Mouse (Mus musculus): ENCODE results near the gene Uqcc2.

Uqcc2 gene

DNA sequence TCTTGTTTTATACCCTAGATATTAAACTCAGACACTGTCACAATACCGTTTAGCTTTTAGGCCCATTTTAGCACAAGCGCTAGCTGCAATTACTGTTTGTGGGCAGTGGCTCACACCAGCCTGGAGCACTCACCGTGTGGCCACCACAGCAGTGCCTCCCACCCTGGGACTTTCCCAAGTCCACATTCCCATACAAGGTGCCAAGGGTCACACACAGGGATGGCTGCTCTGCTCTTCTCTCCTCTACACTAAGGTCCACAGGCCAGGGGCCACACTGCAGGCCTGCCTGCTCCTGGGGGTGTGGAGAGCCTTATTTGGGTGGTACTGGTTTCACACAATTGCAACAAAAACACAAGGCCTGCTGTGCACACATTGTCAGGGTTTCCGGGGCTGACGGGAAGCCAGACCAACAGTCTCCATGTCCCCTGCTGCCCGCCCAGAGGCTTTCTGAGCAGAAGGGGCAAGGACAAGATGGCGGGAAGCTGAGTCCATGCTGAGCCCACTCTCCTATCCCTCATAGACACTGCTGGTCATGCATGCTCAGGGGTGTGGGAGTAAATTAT is 9.8 kb downstream of the Uqcc2 start:
- DNase-seq (ENCODE audit: low spot score in 2 of 2), result no peak

DNA sequence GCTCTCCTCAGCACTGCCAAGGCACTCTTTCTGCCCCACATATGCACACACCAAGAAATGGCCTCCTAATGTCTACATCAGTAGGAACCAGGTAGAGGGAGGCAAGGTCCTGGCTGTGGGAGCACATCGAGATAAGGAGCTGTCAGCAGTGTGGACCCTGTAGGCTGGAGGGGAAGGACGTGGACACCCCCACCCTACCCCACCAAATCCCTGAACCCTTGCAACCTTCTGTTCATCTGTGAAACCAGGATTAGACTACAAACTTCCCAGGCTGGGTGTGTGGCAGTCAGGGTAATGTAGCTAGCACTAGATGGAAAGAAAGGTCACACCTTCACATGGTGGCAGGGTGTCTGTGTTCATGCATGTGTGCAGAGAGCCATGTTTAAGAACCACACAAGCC is 10.6 kb downstream of the Uqcc2 start:
- no peak for DNase-seq (ENCODE audit: low spot score in 2 of 2)

DNA sequence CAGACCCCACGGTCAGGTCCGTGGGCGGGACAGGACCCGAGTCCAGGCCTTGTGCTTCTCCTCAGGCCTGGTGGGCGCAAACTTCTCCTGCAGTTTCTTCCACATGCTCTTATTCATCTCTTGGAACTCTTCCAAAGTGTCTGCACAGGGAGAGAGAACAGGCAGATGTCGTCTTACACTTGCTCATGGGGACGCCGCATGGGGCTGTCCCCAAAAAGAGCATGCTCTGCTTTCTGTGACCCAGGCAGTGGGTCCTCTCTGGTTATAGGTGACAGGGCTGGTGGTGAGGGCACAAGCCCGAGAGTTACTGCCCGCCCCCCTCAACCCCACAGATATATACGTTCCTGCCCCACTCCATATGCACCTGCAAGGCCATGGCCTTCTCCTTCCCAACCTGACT is 11.0 kb downstream of the Uqcc2 start:
- no peak for DNase-seq (ENCODE audit: low spot score in 2 of 2)

GRCm38 (mm10) chr17:27121781-27122180 is 11.9 kb downstream of the Uqcc2 start:
- no peak for DNase-seq (ENCODE audit: low spot score in 2 of 2)

- DNase-seq (ENCODE audit: low spot score in 2 of 2), result no peak
Measured at GRCm38 (mm10) chr17:27121266-27121665, 12.4 kb downstream of the Uqcc2 start.

DNA sequence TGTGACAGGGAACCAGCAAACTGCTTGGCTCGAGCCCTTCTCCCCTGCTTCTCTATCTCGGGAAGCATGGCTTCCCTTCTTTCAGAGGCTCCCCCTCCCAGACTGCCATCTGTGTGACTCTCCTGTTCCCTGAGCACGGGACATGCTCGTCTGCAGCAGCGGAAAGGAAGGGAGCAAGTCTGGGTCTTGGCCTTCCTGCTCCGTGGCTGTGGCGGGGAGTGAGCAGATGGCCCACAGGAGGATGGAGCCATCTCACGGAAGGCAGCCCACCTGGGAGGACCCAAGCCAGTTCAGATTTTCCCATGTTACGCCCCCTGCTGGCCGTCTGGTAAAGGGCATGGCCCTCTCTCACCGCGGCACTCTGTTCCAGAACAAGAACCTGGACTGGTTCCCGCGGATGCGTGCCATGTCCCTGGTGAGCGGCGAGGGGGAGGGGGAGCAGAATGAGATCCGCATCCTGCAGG is 13.1 kb downstream of the Uqcc2 start:
- peak in 1 of 2 experiments; percentile 52 for DNase-seq (ENCODE audit: low spot score in 2 of 2)

DNA sequence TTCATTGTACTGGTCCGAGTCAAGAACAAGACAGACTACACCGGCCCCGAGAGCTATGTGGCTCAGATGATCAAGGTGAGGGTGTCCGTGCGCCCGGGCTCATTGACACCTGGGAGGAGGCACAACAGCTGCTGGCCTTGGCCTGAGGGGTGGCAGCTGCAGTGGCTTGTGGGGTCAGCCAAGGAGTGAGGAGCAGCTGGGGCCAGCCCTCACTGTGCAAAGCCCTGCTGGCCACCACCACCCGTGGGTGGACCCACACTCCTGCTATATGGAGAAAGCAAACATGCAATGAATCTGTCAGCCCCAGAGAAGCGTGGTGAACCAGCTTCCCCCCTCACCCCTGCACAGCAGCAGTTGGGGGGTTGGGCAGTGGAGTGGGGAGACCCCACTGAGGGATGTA is 13.8 kb downstream of the Uqcc2 start:
- no peak for DNase-seq (ENCODE audit: low spot score in 2 of 2)

DNA sequence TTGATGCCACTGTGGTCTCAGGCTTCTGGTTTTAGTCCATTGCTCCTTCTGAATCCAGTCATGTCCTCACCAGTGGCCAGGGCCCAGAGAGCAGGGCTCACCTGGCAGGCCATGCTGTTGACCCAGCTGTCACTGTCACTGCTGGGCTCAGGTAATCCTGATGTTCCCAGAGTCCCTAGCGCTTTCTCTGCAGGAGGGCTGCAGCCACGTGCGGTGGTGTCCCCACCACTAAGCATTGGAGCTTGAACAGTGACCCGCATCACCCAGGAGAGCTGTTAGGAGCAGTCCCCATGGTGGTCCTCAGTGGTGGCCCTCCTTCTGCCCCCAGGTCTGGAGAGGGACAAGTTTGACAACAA is 14.2 kb downstream of the Uqcc2 start:
- no peak for DNase-seq (ENCODE audit: low spot score in 2 of 2)

DNA sequence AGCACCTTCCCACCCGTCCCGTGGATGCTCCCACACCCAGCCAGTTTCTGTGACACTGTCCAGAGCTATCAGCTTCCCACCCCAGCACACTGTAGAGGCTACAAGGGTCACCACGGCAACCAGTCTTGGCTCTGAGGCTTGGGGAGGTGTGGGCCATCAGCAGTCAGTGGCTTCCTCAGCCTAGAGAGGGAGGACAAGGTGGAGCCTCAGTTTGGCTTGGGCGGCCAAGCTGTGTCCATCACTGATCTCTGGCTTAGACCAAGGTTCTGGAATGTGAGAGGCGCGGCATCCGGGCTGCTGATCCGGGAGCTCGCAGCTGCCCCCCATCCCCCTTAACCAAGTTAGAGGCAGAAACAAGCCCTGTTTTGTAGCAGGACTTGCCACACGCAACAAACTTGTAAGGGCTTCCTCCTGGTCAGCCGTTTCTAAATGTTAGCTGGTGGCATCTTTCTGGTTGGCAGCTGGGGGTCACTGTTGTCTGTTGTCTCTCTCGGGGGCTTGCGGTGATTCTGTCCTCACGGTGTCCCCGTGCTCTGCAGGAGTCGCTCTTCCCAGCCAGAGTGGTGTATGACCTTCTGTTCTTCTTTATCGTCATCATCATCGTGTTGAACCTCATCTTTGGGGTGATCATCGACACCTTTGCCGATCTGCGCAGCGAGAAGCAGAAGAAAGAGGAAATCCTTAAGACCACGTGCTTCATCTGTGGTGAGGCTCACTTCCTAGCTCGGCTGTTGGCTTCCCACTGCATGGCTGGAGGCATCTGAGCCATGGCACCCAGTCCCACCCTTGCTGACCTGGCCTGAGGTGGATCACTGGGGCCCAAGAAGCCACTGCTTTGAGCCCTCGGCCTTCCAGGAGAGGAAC is 14.8 kb downstream of the Uqcc2 start:
- no peak for DNase-seq (ENCODE audit: low spot score in 2 of 2)

DNA sequence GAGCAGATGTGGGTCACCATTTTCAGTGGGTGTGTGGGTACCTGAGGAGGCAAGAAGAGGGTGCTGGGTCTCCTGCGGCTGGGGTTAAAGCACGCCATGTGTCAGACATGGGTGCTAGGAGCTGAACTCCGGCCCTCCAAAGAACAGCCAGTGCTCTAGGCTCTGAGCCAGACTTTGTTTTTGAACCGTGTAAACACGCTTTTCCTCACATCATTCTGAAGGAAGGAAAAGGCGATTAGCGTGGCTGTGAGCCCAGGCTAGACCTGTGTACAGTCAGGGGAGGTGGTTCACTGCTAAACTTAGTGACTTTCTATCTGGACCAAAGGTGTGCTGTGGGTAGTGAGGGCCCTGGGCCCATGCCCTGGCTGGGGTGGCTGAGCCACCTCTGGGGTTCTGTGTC is 23.6 kb downstream of the Uqcc2 start:
- DNase-seq (ENCODE audit: low spot score in 2 of 2), result no peak

DNA sequence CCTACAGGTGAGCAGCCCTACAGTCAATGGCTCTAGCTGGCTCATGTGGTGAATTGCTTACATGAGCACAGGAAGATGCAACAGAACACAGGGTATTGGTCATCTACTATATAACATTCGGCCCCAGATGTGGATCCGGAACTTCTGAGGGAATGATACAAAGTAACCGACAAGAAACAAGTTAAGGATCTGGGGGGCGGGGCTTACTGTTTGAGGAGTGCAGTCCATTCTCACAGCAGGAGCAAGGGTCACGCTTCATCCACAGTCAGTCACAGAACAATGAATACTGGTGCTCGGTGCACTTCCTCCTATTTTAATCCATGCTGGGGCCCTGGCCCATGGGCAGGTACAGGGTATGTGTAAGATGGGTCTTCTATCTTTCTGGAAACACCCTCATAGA is 25.8 kb downstream of the Uqcc2 start:
- no peak for DNase-seq (ENCODE audit: low spot score in 2 of 2)

DNA sequence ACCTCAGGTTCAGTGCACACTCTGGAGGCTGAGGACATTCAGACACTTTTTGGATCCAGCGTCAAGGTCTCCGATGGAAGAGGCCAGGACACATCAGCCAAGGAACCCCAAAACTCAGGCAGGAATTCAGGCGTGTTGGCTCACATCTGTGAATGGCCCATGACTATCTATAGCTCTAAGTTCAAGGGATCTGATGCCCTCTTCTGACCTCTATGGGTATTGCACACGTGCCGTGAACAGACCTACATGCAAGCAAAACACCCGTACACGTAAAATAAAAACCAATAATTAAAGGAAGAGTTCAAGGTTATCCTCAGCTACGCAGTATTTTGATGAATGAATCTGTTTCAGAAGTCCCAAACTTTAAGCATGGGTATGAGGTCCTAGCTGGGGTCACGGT is 27.0 kb downstream of the Uqcc2 start:
- peak in 1 of 2 experiments; percentile 52 for DNase-seq (ENCODE audit: low spot score in 2 of 2)

DNA sequence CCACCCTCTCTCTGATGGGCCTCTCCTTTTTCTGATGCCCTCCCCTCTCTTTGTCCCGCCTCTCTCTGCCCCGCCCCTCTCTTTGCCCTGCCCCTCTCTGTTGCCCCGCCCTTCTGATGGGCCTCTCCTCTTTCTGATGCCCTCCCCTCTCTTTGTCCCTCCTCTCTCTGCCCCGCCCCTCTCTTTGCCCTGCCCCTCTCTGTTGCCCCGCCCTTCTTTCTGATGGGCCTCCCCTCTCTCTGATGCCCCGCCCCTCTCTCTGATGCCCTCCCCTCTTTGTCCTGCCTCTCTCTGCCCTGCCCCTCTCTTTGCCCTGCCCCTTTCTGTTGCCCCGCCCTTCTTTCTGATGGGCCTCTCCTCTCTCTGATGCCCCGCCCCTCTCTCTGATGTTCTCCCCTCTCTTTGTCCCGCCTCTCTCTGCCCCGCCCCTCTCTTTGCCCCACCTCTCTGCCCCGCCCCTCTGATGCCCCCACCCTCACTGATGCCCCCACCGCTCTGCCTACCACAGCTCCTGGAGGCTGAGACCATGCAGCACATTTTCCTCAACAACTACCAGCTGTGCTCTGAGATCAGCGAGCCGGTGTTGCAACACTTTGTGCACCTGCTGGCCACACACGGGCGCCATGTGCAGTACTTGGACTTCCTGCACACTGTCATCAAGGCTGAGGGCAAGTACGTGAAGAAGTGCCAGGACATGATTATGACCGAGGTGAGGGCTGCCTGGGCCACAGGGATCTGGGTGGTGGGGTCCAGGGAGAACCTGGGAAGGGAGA is 27.8 kb downstream of the Uqcc2 start:
- DNase-seq (ENCODE audit: low spot score in 2 of 2), result peak in 1 of 2 experiments; percentile 31

DNA sequence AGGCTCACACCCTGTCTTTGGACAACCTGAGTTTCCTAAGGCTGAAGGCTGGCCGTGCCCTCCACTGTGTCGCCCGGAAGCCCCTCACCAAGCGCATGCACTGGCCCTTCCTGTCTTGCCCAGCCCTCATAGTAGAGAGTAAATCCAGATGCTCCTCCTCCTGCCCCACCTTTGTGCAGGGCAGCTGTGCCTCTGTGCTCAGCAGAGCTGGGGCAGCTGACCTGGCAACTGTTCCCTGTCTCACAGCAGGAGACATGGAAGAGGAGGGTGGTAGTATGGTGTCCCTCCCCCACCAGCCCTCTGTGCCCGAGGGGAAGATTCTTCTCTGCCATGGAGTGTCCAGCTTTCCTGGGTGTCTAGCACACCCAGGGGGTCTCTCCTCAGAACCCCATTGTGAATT is 32.0 kb downstream of the Uqcc2 start:
- DNase-seq (ENCODE audit: low spot score in 2 of 2), result no peak

GRCm38 (mm10) chr17:27095690-27096089 is 38.0 kb downstream of the Uqcc2 start:
- no peak for DNase-seq (ENCODE audit: low spot score in 2 of 2)

- DNase-seq (ENCODE audit: low spot score in 2 of 2), result no peak
Measured at GRCm38 (mm10) chr17:27090068-27090467, 43.6 kb downstream of the Uqcc2 start.

DNA sequence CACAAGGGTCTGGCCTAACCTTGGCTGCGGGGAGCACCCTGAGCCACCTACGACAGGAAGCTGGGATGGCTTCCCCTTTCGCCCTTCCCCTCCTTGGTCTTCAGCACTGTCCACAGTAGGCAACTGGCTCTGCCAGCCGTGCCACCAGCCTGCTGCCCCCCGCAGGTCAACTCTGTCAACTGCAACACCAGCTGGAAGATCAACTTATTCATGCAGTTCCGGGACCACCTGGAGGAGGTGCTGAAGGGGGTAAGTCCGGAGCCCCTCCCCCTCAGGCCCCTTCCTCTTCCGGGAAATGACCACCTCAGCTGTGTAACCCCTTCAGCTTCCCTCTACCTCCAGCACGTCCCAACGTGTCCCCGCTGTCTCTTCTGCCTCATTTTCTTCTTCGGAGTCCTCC is 46.3 kb downstream of the Uqcc2 start:
- DNase-seq (ENCODE audit: low spot score in 2 of 2), result peak in 1 of 2 experiments; percentile 56

- DNase-seq (ENCODE audit: low spot score in 2 of 2), result peak; percentile 69 to 85
Measured at GRCm38 (mm10) chr17:27085676-27086075, 48.0 kb downstream of the Uqcc2 start.

DNA sequence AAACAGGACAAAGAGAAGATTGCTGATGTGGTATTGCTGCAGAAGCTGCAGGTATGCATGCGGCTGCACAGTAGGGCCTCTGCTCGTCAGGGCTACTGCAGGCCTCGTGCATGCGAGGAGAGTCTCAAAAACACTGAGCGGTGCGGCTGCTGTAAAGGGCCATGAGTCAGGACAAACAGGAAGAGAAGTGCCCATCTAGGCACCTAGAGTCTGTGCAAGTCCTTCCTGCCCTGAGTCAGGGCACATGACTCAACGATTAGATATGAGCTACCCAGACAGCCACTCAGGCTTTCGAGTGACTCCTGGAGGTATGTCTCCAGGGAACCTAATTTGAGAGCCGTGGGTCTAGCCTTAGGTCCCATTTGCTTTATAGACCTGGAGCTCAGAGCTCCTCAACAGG is 50.1 kb downstream of the Uqcc2 start:
- no peak for DNase-seq (ENCODE audit: low spot score in 2 of 2)

GRCm38 (mm10) chr17:27082796-27083195 is 50.9 kb downstream of the Uqcc2 start:
- no peak for DNase-seq (ENCODE audit: low spot score in 2 of 2)

- no peak for DNase-seq (ENCODE audit: low spot score in 2 of 2)
Measured at GRCm38 (mm10) chr17:27081868-27082267, 51.8 kb downstream of the Uqcc2 start.

DNA sequence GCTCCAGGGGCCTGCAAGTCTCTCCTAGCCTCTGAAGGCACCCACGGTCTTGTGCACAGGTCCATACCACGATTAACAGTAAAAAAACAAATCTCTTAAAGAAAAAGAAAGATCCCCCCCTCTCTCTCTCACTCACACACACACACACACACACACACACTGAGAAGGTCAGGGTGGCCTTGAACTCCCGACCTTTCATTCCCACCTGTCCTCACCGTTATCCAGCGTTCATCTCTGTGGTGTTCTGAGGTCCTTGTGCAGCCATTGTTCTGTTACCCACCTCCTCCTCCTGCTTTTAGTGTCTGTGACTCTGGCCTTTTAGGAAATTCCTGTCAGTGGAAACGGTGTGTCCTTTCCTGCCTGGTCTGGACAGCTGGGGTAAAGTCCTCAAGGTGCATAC is 55.2 kb downstream of the Uqcc2 start:
- DNase-seq (ENCODE audit: low spot score in 2 of 2), result no peak

DNA sequence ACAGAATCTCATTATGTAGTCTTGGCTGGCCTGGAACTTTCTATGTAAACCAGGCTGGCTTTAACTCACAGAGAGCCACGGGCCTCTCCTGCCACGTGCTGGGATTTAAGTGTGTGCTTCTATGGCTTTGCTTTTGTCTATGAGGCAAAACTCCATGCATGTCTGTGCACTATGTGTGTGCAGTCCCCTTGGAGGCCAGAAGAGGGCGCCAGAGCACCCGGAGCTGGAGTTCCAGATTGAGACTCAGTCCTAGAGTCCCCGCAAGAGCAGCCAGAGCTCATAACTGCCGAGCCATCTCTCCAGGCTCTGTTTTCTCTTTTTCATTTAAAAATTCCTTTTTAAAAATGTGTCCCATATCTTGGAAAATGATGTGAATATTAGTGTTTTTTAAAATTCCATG is 55.8 kb downstream of the Uqcc2 start:
- peak in 1 of 2 experiments; percentile 57 for DNase-seq (ENCODE audit: low spot score in 2 of 2)

All from spleen, postnatal 10 days (tissue).